Mouse (Mus musculus): ENCODE measurements around the gene Golt1a. TPM values are rescaled to one million over a fixed set of nuclear protein-coding genes. Genes with fewer than 3 reads are reported as not detected.

Gene Golt1a
- total RNA-seq, 2 experiments from 2014 or later = not detected

GRCm38 (mm10) chr1:133298816-133299215, 10.8 kb upstream of the Golt1a start:
- intact Hi-C loops (cut with DNase I) = no loop called here
- no peak for DNase-seq

- intact Hi-C loops (cut with DNase I) = loop anchor here (5.0 kb wide), 1 partner anchor 45 kb away; no protein-coding TSS in a partner anchor
- DNase-seq = peak; percentile 40 to 56
Measured at GRCm38 (mm10) chr1:133302540-133302939, 7.1 kb upstream of the Golt1a start.

- DNase-seq = peak; percentile 84 to 85
- intact Hi-C loops (cut with DNase I) = loop anchor here (1.0 to 5.0 kb wide), 5 partner anchors 81 to 270 kb away; no protein-coding TSS in a partner anchor
Measured at GRCm38 (mm10) chr1:133306842-133307241, 2.8 kb upstream of the Golt1a start.

- intact Hi-C loops (cut with DNase I) = loop anchor here (1.0 to 5.0 kb wide), 4 partner anchors 126 to 270 kb away; no protein-coding TSS in a partner anchor
- peak; percentile 28 to 53 for DNase-seq
Measured at GRCm38 (mm10) chr1:133307318-133307717, 2.3 kb upstream of the Golt1a start.

- no peak for DNase-seq
- intact Hi-C loops (cut with DNase I) = no loop called here
Measured at GRCm38 (mm10) chr1:133311240-133311639, 1.6 kb downstream of the Golt1a start.

GRCm38 (mm10) chr1:133311946-133312345, 2.3 kb downstream of the Golt1a start:
- DNase-seq = no peak
- intact Hi-C loops (cut with DNase I) = no loop called here

- DNase-seq = peak; percentile 55 to 73
- intact Hi-C loops (cut with DNase I) = loop anchor here (1.0 to 2.0 kb wide), 2 partner anchors 38 to 296 kb away; partner anchors contain the start of gene Snrpe
Measured at GRCm38 (mm10) chr1:133314364-133314763, 4.8 kb downstream of the Golt1a start.

- intact Hi-C loops (cut with DNase I) = loop anchor here (2.0 kb wide), 1 partner anchor 37 kb away; no protein-coding TSS in a partner anchor
- DNase-seq = no peak
Measured at GRCm38 (mm10) chr1:133315775-133316174, 6.2 kb downstream of the Golt1a start.

- no peak for DNase-seq
- intact Hi-C loops (cut with DNase I) = no loop called here
Measured at GRCm38 (mm10) chr1:133316577-133316976, 7.0 kb downstream of the Golt1a start.

- intact Hi-C loops (cut with DNase I) = no loop called here
Measured at GRCm38 (mm10) chr1:133317149-133317548, 7.5 kb downstream of the Golt1a start.

GRCm38 (mm10) chr1:133321267-133321925, 11.8 kb downstream of the Golt1a start, which contains the start of gene Kiss1:
Kiss1 (plus strand) TSS chr1:133321875.
- DNase-seq = no peak
- intact Hi-C loops (cut with DNase I) = no loop called here

More at GRCm38 (mm10) chr1:133317149-133317548, 7.5 kb downstream of the Golt1a start:
- no peak for DNase-seq

GRCm38 (mm10) chr1:133323333-133323732, 13.7 kb downstream of the Golt1a start:
- intact Hi-C loops (cut with DNase I) = no loop called here
- DNase-seq = no peak

GRCm38 (mm10) chr1:133325951-133326350, 16.4 kb downstream of the Golt1a start:
- DNase-seq = no peak

GRCm38 (mm10) chr1:133327094-133327493, 17.5 kb downstream of the Golt1a start:
- no peak for DNase-seq
- intact Hi-C loops (cut with DNase I) = no loop called here

More at GRCm38 (mm10) chr1:133325951-133326350, 16.4 kb downstream of the Golt1a start:
- intact Hi-C loops (cut with DNase I) = no loop called here

- intact Hi-C loops (cut with DNase I) = no loop called here
- DNase-seq = no peak
Measured at GRCm38 (mm10) chr1:133328299-133328795, 18.7 kb downstream of the Golt1a start.

- intact Hi-C loops (cut with DNase I) = no loop called here
- DNase-seq = no peak
Measured at GRCm38 (mm10) chr1:133328896-133329637, 19.5 kb downstream of the Golt1a start.

- no peak for DNase-seq
Measured at GRCm38 (mm10) chr1:133329638-133329964, 20.0 kb downstream of the Golt1a start.

GRCm38 (mm10) chr1:133331142-133331541, 21.5 kb downstream of the Golt1a start:
- no peak for DNase-seq
- intact Hi-C loops (cut with DNase I) = no loop called here

More at GRCm38 (mm10) chr1:133329638-133329964, 20.0 kb downstream of the Golt1a start:
- intact Hi-C loops (cut with DNase I) = no loop called here

GRCm38 (mm10) chr1:133332656-133333430, 23.2 kb downstream of the Golt1a start:
- no peak for DNase-seq
- intact Hi-C loops (cut with DNase I) = no loop called here

GRCm38 (mm10) chr1:133333937-133334336, 24.3 kb downstream of the Golt1a start:
- intact Hi-C loops (cut with DNase I) = no loop called here
- no peak for DNase-seq
